Mouse (Mus musculus) forebrain, embryonic 12.5 days (tissue): ENCODE data around the gene Creb3l1. TPM values are rescaled to one million over a fixed set of nuclear protein-coding genes. Genes with fewer than 3 reads are reported as not detected.

Experiments used
- ATAC-seq: fragments of 200-750 bp; cut with Nextera tagmentation; 2 replicates; pipeline ENCODE4 v1.8.0; 2017; ENCODE audit warnings: moderate TSS enrichment; ENCODE audit not compliant: low FRiP score
- H3K27ac ChIP-seq: fragments of 300-500 bp; sonication (generic); 2 replicates; pipeline ENCODE4 v1.5.1; 2016; ENCODE audit warnings: mild to moderate bottlenecking
- H3K27me3 ChIP-seq: fragments of 300-500 bp; sonication (generic); 2 replicates; pipeline ENCODE4 v1.6.1; 2016; ENCODE audit warnings: mild to moderate bottlenecking
- H3K36me3 ChIP-seq: fragments of 300-500 bp; sonication (generic); replicated peaks from 2 replicates; pipeline ENCODE4 v1.6.1; 2016; ENCODE audit warnings: mild to moderate bottlenecking
- H3K4me1 ChIP-seq: fragments of 300-500 bp; sonication (generic); 2 replicates; pipeline ENCODE4 v1.6.1; 2016
- H3K4me2 ChIP-seq: fragments of 300-500 bp; sonication (generic); 2 replicates; pipeline ENCODE4 v1.6.1; 2016; ENCODE audit warnings: mild to moderate bottlenecking, moderate library complexity
- H3K4me3 ChIP-seq: fragments of 300-500 bp; sonication (generic); replicated peaks from 2 replicates; pipeline ENCODE4 v1.5.1; 2016; ENCODE audit warnings: mild to moderate bottlenecking
- H3K9ac ChIP-seq: fragments of 300-500 bp; sonication (generic); 2 replicates; pipeline ENCODE4 v1.6.1; 2016; ENCODE audit warnings: mild to moderate bottlenecking
- H3K9me3 ChIP-seq: fragments of 300-500 bp; sonication (generic); 2 replicates; pipeline ENCODE4 v1.6.1; 2016
- WGBS: fragments of 180-500 bp; shearing (Covaris S2); methylation state at CpG from one replicate; pipeline ENCODE4 v1.1.7; 2016; 5-methylcytosine and 5-hydroxymethylcytosine counted together
- polyA plus RNA-seq: library from polyadenylated mRNA; unstranded; fragments of >200 nt; fragmentation: Nextera tagmentation; extraction: Ambion mirVana; gene quantifications from 2 replicates; pipeline ENCODE4 v1.2.1, GENCODE M21; 2016

The Creb3l1 gene
- polyA plus RNA-seq, 1 experiment from 2014 or later: 1.4 TPM

GRCm38 (mm10) chr2:92011424-92012353 is 12.6 kb downstream of the Creb3l1 start:
- no peak overlapping the region for H3K27ac ChIP-seq
- WGBS: 84% methylated on average over 12 of the region's 12 CpGs
- H3K27me3 ChIP-seq: peaks cover 30% of the 10 kb centered on the region
- peaks cover 18% of the 10 kb centered on the region for H3K4me1 ChIP-seq
- H3K36me3 ChIP-seq: no peaks in the 10 kb centered on the region
- no peak overlapping the region for H3K4me3 ChIP-seq
- no peaks in the 10 kb centered on the region for H3K9me3 ChIP-seq
- no peak for ATAC-seq
- H3K9ac ChIP-seq: no peak overlapping the region
- no peak overlapping the region for H3K4me2 ChIP-seq

GRCm38 (mm10) chr2:92008623-92009404 is 15.5 kb downstream of the Creb3l1 start:
- Histone ChIP-seq H3K27me3 (peaks cover 40% of the 10 kb centered on the region), H3K36me3 (no peaks in the 10 kb centered on the region), H3K4me2 (peak overlapping the region; percentile 96), H3K9ac (peak overlapping the region; percentile 66), H3K4me3 (peak overlapping the region; percentile 53), H3K9me3 (no peaks in the 10 kb centered on the region), H3K27ac (peak overlapping the region; percentile 50; the same call in 1 of the 2 replicates), H3K4me1 (peaks cover 18% of the 10 kb centered on the region)
- no peak for ATAC-seq
- 4% methylated on average over 20 of the region's 20 CpGs for WGBS

GRCm38 (mm10) chr2:92007933-92008622 is 16.2 kb downstream of the Creb3l1 start:
- Histone ChIP-seq H3K36me3 (no peaks in the 10 kb centered on the region), H3K9me3 (no peaks in the 10 kb centered on the region), H3K4me3 (peak overlapping the region; percentile 53), H3K4me1 (peaks cover 18% of the 10 kb centered on the region), H3K27me3 (peaks cover 40% of the 10 kb centered on the region), H3K9ac (peak overlapping the region; percentile 66), H3K4me2 (peak overlapping the region; percentile 96), H3K27ac (peak overlapping the region; percentile 50; the same call in 1 of the 2 replicates)
- under 1% methylated on average over 32 of the region's 34 CpGs for WGBS
- ATAC-seq: peak; percentile 98

GRCm38 (mm10) chr2:92006983-92007921 is 17.1 kb downstream of the Creb3l1 start:
- Histone ChIP-seq H3K9me3 (no peaks in the 10 kb centered on the region), H3K9ac (peak overlapping the region; percentile 66), H3K4me2 (peak overlapping the region; percentile 96), H3K36me3 (no peaks in the 10 kb centered on the region), H3K4me3 (peak overlapping the region; percentile 53), H3K27ac (no peak overlapping the region), H3K27me3 (peaks cover 40% of the 10 kb centered on the region), H3K4me1 (peaks cover 18% of the 10 kb centered on the region)
- WGBS: under 1% methylated on average over 28 of the region's 28 CpGs
- no peak for ATAC-seq

- no peaks in the 10 kb centered on the region for H3K9me3 ChIP-seq
- no peaks in the 10 kb centered on the region for H3K36me3 ChIP-seq
- H3K4me2 ChIP-seq: peak overlapping the region; percentile 96
- no peak for ATAC-seq
- H3K27ac ChIP-seq: no peak overlapping the region
- WGBS: 50% methylated on average over 6 of the region's 6 CpGs
- H3K4me3 ChIP-seq: no peak overlapping the region
- peaks cover 18% of the 10 kb centered on the region for H3K4me1 ChIP-seq
- peaks cover 40% of the 10 kb centered on the region for H3K27me3 ChIP-seq
- peak overlapping the region; percentile 66; the same call in 1 of the 2 replicates for H3K9ac ChIP-seq
Measured at GRCm38 (mm10) chr2:92006491-92006890, 17.8 kb downstream of the Creb3l1 start.

- no peaks in the 10 kb centered on the region for H3K36me3 ChIP-seq
- no peak overlapping the region for H3K27ac ChIP-seq
- no peak overlapping the region for H3K4me2 ChIP-seq
- no peak overlapping the region for H3K4me3 ChIP-seq
- peaks cover 18% of the 10 kb centered on the region for H3K4me1 ChIP-seq
- ATAC-seq: no peak
- peaks cover 25% of the 10 kb centered on the region for H3K27me3 ChIP-seq
- no peak overlapping the region for H3K9ac ChIP-seq
- 86% methylated on average over 7 of the region's 7 CpGs for WGBS
- no peaks in the 10 kb centered on the region for H3K9me3 ChIP-seq
Measured at GRCm38 (mm10) chr2:92004617-92005016, 19.7 kb downstream of the Creb3l1 start.

- Histone ChIP-seq H3K36me3 (no peaks in the 10 kb centered on the region), H3K4me2 (no peak overlapping the region), H3K9ac (no peak overlapping the region), H3K9me3 (no peaks in the 10 kb centered on the region), H3K27me3 (0 out of 2 replicates have a peak, but pooled peaks cover 4% of the 10 kb centered on the region), H3K4me3 (no peak overlapping the region), H3K4me1 (0 out of 2 replicates have a peak, but pooled peaks cover 3% of the 10 kb centered on the region), H3K27ac (no peak overlapping the region)
- 88% methylated on average over 16 of the region's 16 CpGs for WGBS
- ATAC-seq: no peak
Measured at GRCm38 (mm10) chr2:91997905-91998608, 26.2 kb downstream of the Creb3l1 start.

GRCm38 (mm10) chr2:91996006-91996405 is 28.3 kb downstream of the Creb3l1 start:
- no peak for ATAC-seq
- 0 out of 2 replicates have a peak, but pooled peaks cover 3% of the 10 kb centered on the region for H3K4me1 ChIP-seq
- 89% methylated on average over 5 of the region's 5 CpGs for WGBS
- no peak overlapping the region for H3K4me2 ChIP-seq
- no peaks in the 10 kb centered on the region for H3K9me3 ChIP-seq
- H3K27ac ChIP-seq: no peak overlapping the region
- 0 out of 2 replicates have a peak, but pooled peaks cover 4% of the 10 kb centered on the region for H3K27me3 ChIP-seq
- no peak overlapping the region for H3K9ac ChIP-seq
- no peaks in the 10 kb centered on the region for H3K36me3 ChIP-seq
- no peak overlapping the region for H3K4me3 ChIP-seq

- no peak overlapping the region for H3K27ac ChIP-seq
- 0 out of 2 replicates have a peak, but pooled peaks cover 3% of the 10 kb centered on the region for H3K4me1 ChIP-seq
- WGBS: 67% methylated on average over 3 of the region's 3 CpGs
- no peak overlapping the region for H3K4me2 ChIP-seq
- no peaks in the 10 kb centered on the region for H3K9me3 ChIP-seq
- H3K4me3 ChIP-seq: no peak overlapping the region
- no peak overlapping the region for H3K9ac ChIP-seq
- H3K27me3 ChIP-seq: 0 out of 2 replicates have a peak, but pooled peaks cover 4% of the 10 kb centered on the region
- no peak for ATAC-seq
- no peaks in the 10 kb centered on the region for H3K36me3 ChIP-seq
Measured at GRCm38 (mm10) chr2:91993409-91993808, 30.9 kb downstream of the Creb3l1 start.

GRCm38 (mm10) chr2:91989750-91990149 is 34.6 kb downstream of the Creb3l1 start:
- H3K27ac ChIP-seq: no peak overlapping the region
- no peak overlapping the region for H3K4me2 ChIP-seq
- H3K9me3 ChIP-seq: no peaks in the 10 kb centered on the region
- 0 out of 2 replicates have a peak, but pooled peaks cover 6% of the 10 kb centered on the region for H3K27me3 ChIP-seq
- H3K9ac ChIP-seq: no peak overlapping the region
- H3K36me3 ChIP-seq: no peaks in the 10 kb centered on the region
- no peak for ATAC-seq
- H3K4me3 ChIP-seq: no peak overlapping the region
- H3K4me1 ChIP-seq: peaks cover 11% of the 10 kb centered on the region
